Mouse (Mus musculus) brain, embryonic 14.5 days (tissue): ENCODE measurements around the gene Gm3336.

Source experiments
- CTCF ChIP-seq: fragments of 200-500 bp; IDR thresholded peaks from 2 replicates; pipeline ENCODE4 v1.5.1; 2012; ENCODE audit warnings: inconsistent platforms, mild to moderate bottlenecking, moderate library complexity, borderline replicate concordance; ENCODE audit not compliant: insufficient read depth, insufficient read length; ENCODE audit errors: extremely low read depth
- POLR2A ChIP-seq: fragments of 200-500 bp; IDR thresholded peaks from 2 replicates; pipeline ENCODE4 v1.6.1; 2012; ENCODE audit warnings: mild to moderate bottlenecking, inconsistent platforms, borderline replicate concordance; ENCODE audit not compliant: poor library complexity, insufficient read depth, insufficient read length, severe bottlenecking; ENCODE audit errors: extremely low read depth

- TF ChIP-seq CTCF (no peak), POLR2A (no peak)
Observed at GRCm38 (mm10) chr8:70742981-70743655, 24.8 kb downstream of the Gm3336 start.
